Mouse (Mus musculus) gastrocnemius, postnatal 25 days (tissue): ENCODE results near the gene Eif4e2. TPM values are rescaled to one million over a fixed set of nuclear protein-coding genes. Genes with fewer than 3 reads are reported as not detected.
A peak's percentile ranks its signal among the peaks of the same experiment; 100 is the strongest.

ENCODE experiments used
- DNase-seq: peaks from one replicate; pipeline ENCODE4 v3.0.0; 2022
- total RNA-seq, 2 experiments: library from RNA; stranded (reverse); gene quantifications; 1 replicate in 1 of 2; 2 replicates in 1 of 2; pipeline ENCODE4 v1.2.3; 2021

Eif4e2 gene
- total RNA-seq, 2 experiments from 2014 or later: 49.6 to 51.7 TPM

- DNase-seq: no peak
Measured at GRCm38 (mm10) chr1:87259316-87259715, 45.6 kb downstream of the Eif4e2 start.

- DNase-seq: no peak
Measured at GRCm38 (mm10) chr1:87263257-87263656, 49.5 kb downstream of the Eif4e2 start.

- DNase-seq: no peak
Measured at GRCm38 (mm10) chr1:87263796-87264133, 50.1 kb downstream of the Eif4e2 start.

GRCm38 (mm10) chr1:87264134-87265006 lies 50.7 kb downstream of the Eif4e2 start, which contains the start of gene Efhd1:
TSS of gene Efhd1 (plus strand) at chr1:87264363.
- DNase-seq: peak; percentile 41

GRCm38 (mm10) chr1:87265200-87265599 lies 51.5 kb downstream of the Eif4e2 start:
- DNase-seq: no peak

GRCm38 (mm10) chr1:87266296-87267090 lies 52.8 kb downstream of the Eif4e2 start:
- no peak for DNase-seq

GRCm38 (mm10) chr1:87270204-87270603 lies 56.5 kb downstream of the Eif4e2 start:
- DNase-seq: no peak

GRCm38 (mm10) chr1:87270641-87271467 lies 57.1 kb downstream of the Eif4e2 start:
- DNase-seq: peak; percentile 64

- DNase-seq: no peak
Measured at GRCm38 (mm10) chr1:87271596-87271995, 57.9 kb downstream of the Eif4e2 start.

GRCm38 (mm10) chr1:87272462-87272861 lies 58.7 kb downstream of the Eif4e2 start:
- DNase-seq: no peak

GRCm38 (mm10) chr1:87273514-87273942 lies 59.8 kb downstream of the Eif4e2 start:
- no peak for DNase-seq

GRCm38 (mm10) chr1:87274134-87274533 lies 60.4 kb downstream of the Eif4e2 start:
- DNase-seq: no peak

- DNase-seq: no peak
Measured at GRCm38 (mm10) chr1:87275151-87275550, 61.4 kb downstream of the Eif4e2 start.

GRCm38 (mm10) chr1:87276056-87276455 lies 62.3 kb downstream of the Eif4e2 start:
- DNase-seq: no peak

- no peak for DNase-seq
Measured at GRCm38 (mm10) chr1:87280281-87280680, 66.6 kb downstream of the Eif4e2 start.

- no peak for DNase-seq
Measured at GRCm38 (mm10) chr1:87281599-87282412, 68.1 kb downstream of the Eif4e2 start.

- DNase-seq: no peak
Measured at GRCm38 (mm10) chr1:87282413-87282788, 68.7 kb downstream of the Eif4e2 start.

- DNase-seq: no peak
Measured at GRCm38 (mm10) chr1:87283410-87283960, 69.8 kb downstream of the Eif4e2 start.

GRCm38 (mm10) chr1:87287105-87287504 lies 73.4 kb downstream of the Eif4e2 start:
- no peak for DNase-seq
